Mouse (Mus musculus) small intestine, adult 2 months (tissue): ENCODE data around the gene Cacna2d3.

Source experiments
- CTCF ChIP-seq: fragments of 200-500 bp; IDR thresholded peaks from 2 replicates; pipeline ENCODE4 v1.5.1; 2012; ENCODE audit warnings: low read depth, mild to moderate bottlenecking, control low read depth, inconsistent platforms, low read length, moderate library complexity, mixed read lengths; ENCODE audit not compliant: insufficient replicate concordance, insufficient read length; ENCODE audit errors: extremely low read depth
- POLR2A ChIP-seq: fragments of 200-500 bp; IDR thresholded peaks from 2 replicates; pipeline ENCODE4 v1.6.1; 2012; ENCODE audit warnings: low read depth, mild to moderate bottlenecking, control low read depth, inconsistent platforms, low read length, moderate library complexity

DNA sequence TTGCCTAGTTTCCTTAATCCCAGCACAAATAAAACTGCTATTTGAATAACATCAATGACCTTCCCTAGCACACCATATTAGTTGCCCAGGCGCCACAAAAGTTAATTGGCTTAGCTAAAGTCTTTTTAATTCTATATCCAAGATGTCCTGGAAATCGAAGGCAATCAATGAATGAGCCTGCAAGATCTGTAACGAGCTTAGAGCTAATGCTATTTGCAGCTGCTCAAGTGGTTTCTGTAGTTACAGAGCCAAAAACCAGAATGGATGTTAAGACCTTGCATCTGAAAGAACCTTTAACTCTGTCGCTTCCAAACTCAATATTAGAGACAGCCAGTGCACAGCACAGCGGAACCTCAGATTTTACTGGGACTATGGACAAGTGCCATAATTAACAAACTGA, 173.0 kb downstream of the Cacna2d3 start:
- TF ChIP-seq POLR2A (no peak), CTCF (no peak)
